Mouse (Mus musculus) cerebellum, adult 2 months (tissue): ENCODE data around the gene Tram2.

Experiments
- CTCF ChIP-seq: fragments of 200-500 bp; IDR thresholded peaks from 2 replicates; pipeline ENCODE4 v1.5.1; 2011; ENCODE audit warnings: low read depth, mild to moderate bottlenecking, control low read depth, low read length, moderate library complexity, borderline replicate concordance; ENCODE audit not compliant: insufficient read depth
- POLR2A ChIP-seq: fragments of 200-500 bp; IDR thresholded peaks from 2 replicates; pipeline ENCODE4 v1.6.1; 2011; ENCODE audit warnings: low read length, control low read depth, borderline replicate concordance; ENCODE audit not compliant: insufficient read depth

GRCm38 (mm10) chr1:21040610-21041326 lies 38.3 kb downstream of the Tram2 start:
- no peak for TF ChIP-seq CTCF
- TF ChIP-seq POLR2A, result no peak
